Mouse (Mus musculus) brain, adult 10 weeks (tissue): ENCODE results near the gene Apela. TPM values are rescaled to one million over a fixed set of nuclear protein-coding genes. Genes with fewer than 3 reads are reported as not detected.

Experiments used
- polyA plus RNA-seq: library from polyadenylated mRNA; stranded (reverse); fragments of 350-450 nt; fragmentation: Illumina TruSeq; extraction: RNeasy Lipid Tissue Mini Kit (QIAGEN cat#74804); gene quantifications from one replicate; pipeline ENCODE4 v1.2.3, GENCODE M21; 2015; ENCODE audit warnings: low read depth, low replicate concordance

Apela gene
- polyA plus RNA-seq, result not detected

DNA sequence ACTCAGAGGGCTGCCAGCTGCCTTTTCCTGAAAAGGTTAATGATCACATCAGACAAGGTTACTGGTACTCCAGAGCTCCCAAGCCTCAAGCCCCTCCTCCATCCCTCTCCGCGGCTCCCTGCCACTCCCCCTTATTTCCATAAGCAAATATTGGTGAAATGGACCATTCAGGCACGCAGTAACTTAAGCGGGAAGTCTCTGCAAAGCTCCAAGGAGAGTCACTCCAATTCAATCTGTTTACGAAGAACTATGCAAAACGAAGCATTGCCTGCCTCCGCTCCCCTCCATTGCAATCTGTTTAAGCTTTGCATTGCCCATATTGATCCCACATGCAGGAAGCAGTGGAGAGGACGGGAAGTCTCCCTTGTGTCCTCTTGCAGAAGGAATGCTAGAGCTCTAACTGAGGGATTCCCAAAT, at the start of gene Apela:
Gene Apela (minus strand): TSS at position 220 of the 417 bp plus-strand sequence.

DNA sequence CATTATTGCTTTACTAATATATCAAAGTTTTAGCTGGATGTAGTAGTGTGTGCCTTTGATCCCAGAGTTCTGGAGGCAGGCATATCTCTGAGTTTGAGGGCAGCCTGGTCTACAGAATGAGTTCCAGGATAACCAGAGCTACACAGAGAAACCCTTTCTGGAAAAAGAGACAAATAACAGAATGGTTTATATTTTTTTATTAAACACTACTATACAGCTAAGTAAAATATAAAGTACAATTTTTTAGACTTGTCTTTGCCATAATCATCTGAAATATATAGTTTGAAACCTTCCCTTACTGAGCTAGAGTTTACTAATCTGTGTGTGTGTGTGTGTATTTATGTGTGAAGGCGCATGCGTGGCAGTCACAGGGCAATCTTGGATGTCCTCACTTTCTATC, 37.6 kb upstream of the Apela start, which contains the start of gene Gm10663:
Gene Gm10663 (plus strand): TSS at position 301 of the 400 bp plus-strand sequence.

DNA sequence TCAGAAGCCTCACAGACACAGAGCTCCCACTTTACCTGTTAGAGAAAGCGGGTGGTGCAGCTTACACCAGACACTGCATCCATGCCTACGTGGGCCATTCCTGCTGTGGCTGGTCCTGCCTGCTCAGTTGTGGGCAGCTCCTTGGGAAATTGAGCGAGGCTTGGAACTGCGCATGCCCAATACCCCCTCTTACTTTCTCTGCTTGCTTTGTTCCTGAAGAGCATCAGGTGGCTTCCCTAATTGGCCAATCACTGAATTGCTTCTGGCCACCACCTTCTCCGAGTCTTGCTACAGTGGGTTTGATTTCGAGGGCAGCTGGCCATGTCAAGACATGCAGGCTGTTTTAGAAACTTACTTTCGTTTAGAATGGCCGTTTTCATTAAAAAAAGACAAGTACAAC, 18.7 kb downstream of the Apela start, which contains the start of the genes Trim61 and Trim60:
Gene Trim61 (minus strand): TSS at position 101 of the 400 bp plus-strand sequence.
Gene Trim60 (minus strand): TSS at position 162 of the 400 bp plus-strand sequence.

DNA sequence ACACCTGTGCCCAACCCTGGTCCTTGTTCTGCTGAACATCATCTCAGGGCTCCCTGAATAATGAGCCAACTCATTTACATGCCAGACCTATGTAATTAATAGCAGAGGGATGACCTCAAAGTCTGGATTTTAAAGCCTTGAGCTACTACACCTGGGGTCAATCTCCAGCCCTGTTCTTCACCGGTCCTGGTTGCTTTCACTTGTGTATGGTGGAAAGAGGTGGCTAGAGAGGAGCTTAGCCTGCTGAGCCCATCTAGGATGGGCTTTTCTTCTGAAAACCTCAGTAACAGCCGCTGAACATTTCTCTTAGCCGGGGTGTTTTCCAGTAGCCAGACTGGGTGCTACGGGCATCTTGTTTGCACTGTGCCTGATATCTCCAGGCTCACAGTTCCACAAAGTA, 49.4 kb downstream of the Apela start, which contains the start of gene Trim75:
Gene Trim75 (minus strand): TSS at position 101 of the 400 bp plus-strand sequence.

Other genes starting within 250 kb of the Apela start
- 119 TPM for gene Klhl2, start 187.3 kb downstream of the Apela start, polyA plus RNA-seq
- 38.8 TPM for gene Tmem192, start 90.2 kb downstream of the Apela start, polyA plus RNA-seq
- not detected for gene Trim75, start 49.5 kb downstream of the Apela start, polyA plus RNA-seq
- gene Trim61, start 18.8 kb downstream of the Apela start, polyA plus RNA-seq, result not detected
- not detected for gene Trim60, start 18.8 kb downstream of the Apela start, polyA plus RNA-seq
- not detected for gene Gm10663, start 37.7 kb upstream of the Apela start, polyA plus RNA-seq
- gene BC030870, start 92.2 kb upstream of the Apela start, polyA plus RNA-seq, result not detected